Mouse (Mus musculus): ENCODE measurements around the gene BC030867. TPM values are rescaled to one million over a fixed set of nuclear protein-coding genes. Genes with fewer than 3 reads are reported as not detected.

The BC030867 gene
- polyA plus RNA-seq, 1 experiment from 2014 or later = 6.3 TPM

DNA sequence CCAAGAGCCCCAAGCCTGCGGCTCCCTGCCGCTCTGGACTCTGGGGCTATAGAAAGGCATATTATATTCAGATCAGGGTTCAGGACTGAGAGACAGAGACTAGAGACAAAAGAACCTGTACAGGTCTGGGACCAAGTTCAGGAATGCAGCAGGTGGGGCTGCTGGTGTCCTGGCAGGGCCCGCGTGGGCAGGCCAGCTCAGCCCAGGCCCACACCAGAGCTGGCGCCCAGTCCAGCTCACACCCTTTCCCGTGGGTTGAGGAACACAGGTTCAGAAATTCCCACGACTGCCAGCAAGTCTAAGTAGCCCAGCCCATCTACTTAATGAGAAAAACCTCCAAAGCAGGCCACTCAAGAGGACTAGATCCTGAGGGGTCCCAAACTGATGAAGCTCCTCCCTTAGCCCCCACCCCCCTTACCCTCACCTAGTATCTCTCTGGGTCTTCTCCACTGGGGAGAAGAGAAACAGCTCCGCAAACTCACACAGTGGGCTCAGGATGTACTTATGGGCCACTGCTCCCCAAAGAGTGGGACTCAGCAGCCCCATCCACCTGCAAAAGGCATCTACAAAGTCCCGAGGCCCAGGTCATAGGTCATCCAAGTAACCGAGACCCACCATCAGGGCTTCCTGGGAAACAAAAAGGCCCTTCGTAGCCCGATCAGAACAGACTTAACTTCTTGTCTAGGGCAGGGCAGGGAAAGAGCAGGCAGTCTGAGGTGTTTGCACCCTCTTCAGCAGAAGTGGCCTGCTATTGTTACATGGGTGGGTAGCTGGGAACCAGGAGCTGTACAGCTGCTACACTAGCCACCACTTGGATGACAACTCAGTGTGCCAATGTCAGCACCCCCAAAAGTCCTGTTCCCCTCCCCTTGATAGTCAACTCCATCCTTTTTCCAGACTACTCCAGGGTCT is 22.4 kb upstream of the BC030867 start:
- Histone ChIP-seq H3K27ac (ENCODE audit: low read depth, low read length) (no peak overlapping the region; the same call in 1 of the 2 replicates), H3K4me3 (ENCODE audit: low read depth, low read length) (no peak overlapping the region), H3K27me3 (replicated peaks; ENCODE audit: control insufficient read depth, insufficient read depth, low read length) (no peaks in the 10 kb centered on the region), H3K9ac (ENCODE audit: low read length) (0 out of 2 replicates have a peak overlapping the region, but pooled peaks have one; percentile 87), H3K9me3 (replicated peaks; ENCODE audit: control insufficient read depth, low read length) (no peaks in the 10 kb centered on the region), H3K36me3 (ENCODE audit: control insufficient read depth, insufficient read depth, low read length) (peaks cover 29% of the 10 kb centered on the region), H3K4me1 (ENCODE audit: control insufficient read depth, insufficient read depth, low read length) (peaks cover 40% of the 10 kb centered on the region), H3K4me2 (ENCODE audit: low read length) (peak overlapping the region; percentile 82)
- WGBS = 63% methylated on average over 12 of the region's 12 CpGs
- DNase-seq (ENCODE audit: low spot score) (no peak), ATAC-seq (no peak)

DNA sequence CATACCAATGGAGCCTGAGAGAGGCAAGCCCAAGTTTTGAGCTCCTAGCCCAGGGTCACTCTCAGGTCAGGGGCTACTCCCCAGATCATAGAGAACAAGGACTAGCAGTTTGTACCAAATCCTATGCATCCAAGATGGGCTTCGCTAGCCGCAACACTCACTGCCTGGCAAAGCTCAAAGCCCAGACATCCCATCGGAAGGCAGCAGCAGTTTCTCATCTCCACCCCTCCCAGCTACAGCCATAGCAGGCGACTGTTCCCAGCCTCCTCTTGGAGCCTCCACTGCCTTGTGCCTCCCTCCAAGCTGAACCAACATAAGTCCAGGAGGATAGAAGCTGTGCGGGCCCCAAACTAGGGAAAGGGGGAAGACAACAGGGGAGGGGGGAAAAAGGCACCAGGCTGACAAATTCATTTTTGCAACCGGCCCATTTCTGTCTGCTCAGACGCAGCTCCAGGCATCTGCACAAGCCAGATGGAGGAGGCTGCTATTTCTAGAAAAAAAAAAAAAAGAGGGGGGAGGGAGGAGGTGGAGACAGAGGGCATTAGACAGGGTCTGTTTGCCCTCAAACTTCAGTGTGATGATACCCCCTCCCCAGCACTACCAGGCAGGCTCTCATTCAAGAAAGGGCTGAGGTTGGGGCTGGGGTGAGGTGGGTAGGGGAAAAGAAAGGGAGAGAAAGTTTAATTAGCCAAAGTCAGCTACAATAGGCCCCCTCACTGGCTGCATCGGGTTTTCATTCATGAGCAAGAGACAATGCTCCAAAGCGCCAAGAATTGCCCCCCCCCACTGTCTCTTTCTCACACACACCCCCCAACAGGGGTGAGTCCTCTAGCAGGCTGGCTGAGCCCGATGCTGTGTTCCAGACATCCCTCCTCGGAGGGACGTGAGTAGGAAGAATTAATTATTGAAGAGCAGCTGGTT is 21.2 kb upstream of the BC030867 start:
- H3K4me1 ChIP-seq (ENCODE audit: control insufficient read depth, insufficient read depth, low read length) = peaks cover 40% of the 10 kb centered on the region

DNA sequence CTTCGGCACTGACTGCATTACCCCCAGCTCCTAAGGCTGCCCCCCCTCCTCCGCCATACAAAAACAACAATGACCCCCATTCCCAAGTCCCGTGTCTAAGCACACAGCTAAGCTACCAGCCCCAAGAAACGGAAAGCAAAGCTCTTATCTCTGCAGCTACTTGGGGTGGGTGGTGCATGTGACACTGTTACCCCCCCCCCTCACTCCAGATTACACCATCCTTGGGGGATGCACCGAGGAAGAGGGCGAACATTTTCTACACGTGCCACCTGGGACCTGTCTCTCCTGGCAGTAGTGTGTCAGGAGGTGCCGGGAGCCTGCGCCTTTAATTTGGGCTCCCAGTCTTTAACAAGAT is 20.5 kb upstream of the BC030867 start:
- 7% methylated on average over 9 of the region's 9 CpGs for WGBS
- no peak for DNase-seq (ENCODE audit: low spot score)
- peaks cover 40% of the 10 kb centered on the region for H3K4me1 ChIP-seq (ENCODE audit: control insufficient read depth, insufficient read depth, low read length)
- peak overlapping the region; percentile 87 for H3K4me3 ChIP-seq (ENCODE audit: low read depth, low read length)
- no peaks in the 10 kb centered on the region for H3K27me3 ChIP-seq (replicated peaks; ENCODE audit: control insufficient read depth, insufficient read depth, low read length)
- no peaks in the 10 kb centered on the region for H3K9me3 ChIP-seq (replicated peaks; ENCODE audit: control insufficient read depth, low read length)
- no peak; the same call in 1 of the 2 replicates for ATAC-seq
- H3K9ac ChIP-seq (ENCODE audit: low read length) = peak overlapping the region; percentile 87
- peak overlapping the region; percentile 96 for H3K27ac ChIP-seq (ENCODE audit: low read depth, low read length)
- peaks cover 12% of the 10 kb centered on the region for H3K36me3 ChIP-seq (ENCODE audit: control insufficient read depth, insufficient read depth, low read length)
- H3K4me2 ChIP-seq (ENCODE audit: low read length) = peak overlapping the region; percentile 82

More for the DNA sequence above, 21.2 kb upstream of the BC030867 start:
- H3K4me3 ChIP-seq (ENCODE audit: low read depth, low read length) = peak overlapping the region; percentile 87
- H3K9ac ChIP-seq (ENCODE audit: low read length) = peak overlapping the region; percentile 87
- 5% methylated on average over 12 of the region's 12 CpGs for WGBS
- ATAC-seq (peak; percentile 54), DNase-seq (ENCODE audit: low spot score) (peak; percentile 84)
- peak overlapping the region; percentile 82 for H3K4me2 ChIP-seq (ENCODE audit: low read length)
- H3K27ac ChIP-seq (ENCODE audit: low read depth, low read length) = peak overlapping the region; percentile 96
- H3K27me3 ChIP-seq (replicated peaks; ENCODE audit: control insufficient read depth, insufficient read depth, low read length) = no peaks in the 10 kb centered on the region
- no peaks in the 10 kb centered on the region for H3K9me3 ChIP-seq (replicated peaks; ENCODE audit: control insufficient read depth, low read length)
- peaks cover 17% of the 10 kb centered on the region for H3K36me3 ChIP-seq (ENCODE audit: control insufficient read depth, insufficient read depth, low read length)

DNA sequence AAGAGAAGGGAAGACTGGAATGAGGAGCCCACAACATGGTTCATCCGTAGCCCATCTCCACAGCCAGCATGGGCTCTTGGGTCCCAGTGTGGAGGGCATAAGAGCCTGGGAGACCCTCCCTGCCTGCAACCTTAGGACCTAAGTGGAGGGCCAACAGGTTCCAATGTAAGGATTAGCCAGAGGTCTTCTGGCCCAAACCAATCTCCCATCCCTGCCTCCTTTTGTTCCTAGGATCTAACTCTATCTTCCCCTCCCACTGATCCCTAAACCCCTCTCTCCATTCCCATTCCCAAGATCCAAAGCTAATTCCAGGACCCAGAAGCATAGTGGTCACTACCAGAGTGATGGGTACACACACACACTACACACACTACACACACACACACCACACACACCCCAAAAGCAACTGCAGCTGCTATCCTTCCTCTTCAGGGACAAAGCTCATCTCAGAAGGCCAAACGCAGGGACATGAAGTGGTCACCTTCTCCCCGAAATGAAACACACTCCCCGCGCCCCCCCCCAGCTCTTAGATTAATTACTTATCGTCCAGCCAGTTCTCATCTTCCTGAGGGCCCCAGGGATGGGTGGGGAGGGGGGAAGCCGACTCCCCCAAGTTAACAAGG is 19.9 kb upstream of the BC030867 start:
- Histone ChIP-seq H3K4me3 (ENCODE audit: low read depth, low read length) (peak overlapping the region; percentile 87), H3K27me3 (replicated peaks; ENCODE audit: control insufficient read depth, insufficient read depth, low read length) (no peaks in the 10 kb centered on the region), H3K9me3 (replicated peaks; ENCODE audit: control insufficient read depth, low read length) (no peaks in the 10 kb centered on the region), H3K36me3 (ENCODE audit: control insufficient read depth, insufficient read depth, low read length) (peaks cover 8% of the 10 kb centered on the region; the same call in 1 of the 2 replicates), H3K4me2 (ENCODE audit: low read length) (peak overlapping the region; percentile 82), H3K4me1 (ENCODE audit: control insufficient read depth, insufficient read depth, low read length) (peaks cover 40% of the 10 kb centered on the region), H3K9ac (ENCODE audit: low read length) (peak overlapping the region; percentile 87), H3K27ac (ENCODE audit: low read depth, low read length) (peak overlapping the region; percentile 96)
- DNase-seq (ENCODE audit: low spot score) (no peak), ATAC-seq (no peak)
- WGBS = 11% methylated on average over 7 of the region's 7 CpGs

DNA sequence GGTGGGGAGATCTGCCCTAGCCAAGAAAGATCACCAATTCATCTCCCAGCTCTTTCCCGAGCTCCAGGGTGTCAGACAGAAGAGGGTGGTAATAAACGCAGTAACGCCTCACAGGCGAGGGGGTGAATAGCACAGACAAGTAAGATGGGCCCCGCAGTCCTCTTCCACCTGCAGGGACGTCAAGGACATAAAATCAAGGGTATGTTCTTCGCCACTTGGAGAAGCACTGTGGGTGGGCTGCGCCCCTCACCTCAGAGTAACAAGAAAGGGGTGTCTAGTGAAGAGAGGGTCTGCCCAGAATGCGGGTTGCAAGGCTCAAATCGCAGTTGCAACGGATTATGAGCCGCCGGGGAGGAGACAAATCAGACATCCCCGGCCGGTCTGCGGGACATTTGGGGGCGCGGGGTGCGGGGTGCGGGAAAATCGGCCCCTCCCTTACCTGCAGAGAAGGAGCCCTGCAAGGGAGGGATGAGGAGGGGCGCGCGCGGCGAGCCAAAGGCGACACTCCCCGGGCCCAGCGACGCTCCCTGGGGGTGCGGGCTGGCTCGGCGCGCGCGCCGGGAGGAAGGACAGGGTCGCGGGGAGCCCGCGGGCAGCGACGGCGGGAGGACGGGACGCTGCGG is 19.2 kb upstream of the BC030867 start:
- under 1% methylated on average over 27 of the region's 47 CpGs for WGBS
- peak; percentile 38 for ATAC-seq

DNA sequence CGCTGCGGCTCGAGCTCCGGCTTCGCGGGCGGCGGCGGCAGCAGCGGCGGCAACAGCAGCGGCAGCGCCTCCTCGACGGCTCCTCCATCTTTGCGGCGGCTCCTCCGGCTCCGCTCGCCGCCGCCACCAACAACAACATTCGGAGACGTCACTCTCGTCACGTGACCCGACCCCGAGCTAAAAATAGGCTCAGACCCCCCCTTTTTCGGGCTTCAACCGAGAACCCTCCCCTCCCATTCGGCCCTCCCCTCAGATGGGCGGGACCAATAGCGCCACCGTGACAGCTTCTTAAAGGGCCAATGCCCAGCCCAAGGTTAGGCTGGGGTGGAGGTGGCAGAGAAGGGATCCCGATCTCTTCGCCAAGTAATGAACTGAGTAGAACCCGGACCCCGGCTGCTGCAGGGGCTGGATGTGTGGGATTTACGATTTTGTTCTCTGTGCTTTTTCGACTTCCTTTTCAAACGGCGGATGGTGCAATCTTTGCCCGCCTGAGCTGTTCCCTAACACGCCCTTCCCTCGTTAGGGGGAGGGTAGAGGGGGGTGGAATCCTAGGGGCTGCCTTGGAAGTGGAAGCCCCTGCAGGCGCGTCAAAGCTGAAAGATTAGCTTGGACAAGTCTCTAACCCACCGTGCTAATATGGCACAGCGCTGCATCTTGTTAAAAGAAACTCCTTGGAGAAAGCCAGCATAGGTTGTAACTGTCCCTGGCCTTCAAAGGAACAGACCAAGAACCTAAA is 18.5 kb upstream of the BC030867 start, which contains the start of gene Hdac5:
Hdac5 (minus strand) TSS at position 161 of the 736 bp plus-strand sequence.
- peak within 1 kb of the TSS; percentile 87 for H3K4me3 ChIP-seq (ENCODE audit: low read depth, low read length)
- ATAC-seq (peak; percentile 87), DNase-seq (ENCODE audit: low spot score) (peak; percentile 99)
- WGBS = under 1% methylated on average over 41 of the region's 49 CpGs
- no peaks in the 10 kb centered on the region for H3K9me3 ChIP-seq (replicated peaks; ENCODE audit: control insufficient read depth, low read length)
- H3K27me3 ChIP-seq (replicated peaks; ENCODE audit: control insufficient read depth, insufficient read depth, low read length) = no peaks in the 10 kb centered on the region
- peak within 1 kb of the TSS; percentile 87 for H3K9ac ChIP-seq (ENCODE audit: low read length)
- peaks cover 33% of the 10 kb centered on the region for H3K4me1 ChIP-seq (ENCODE audit: control insufficient read depth, insufficient read depth, low read length)
- H3K36me3 ChIP-seq (ENCODE audit: control insufficient read depth, insufficient read depth, low read length) = no peaks in the 10 kb centered on the region
- peak within 1 kb of the TSS; percentile 82 for H3K4me2 ChIP-seq (ENCODE audit: low read length)
- peak within 1 kb of the TSS; percentile 96 for H3K27ac ChIP-seq (ENCODE audit: low read depth, low read length)

More for the DNA sequence above, 19.2 kb upstream of the BC030867 start:
- Histone ChIP-seq H3K27me3 (replicated peaks; ENCODE audit: control insufficient read depth, insufficient read depth, low read length) (no peaks in the 10 kb centered on the region), H3K4me1 (ENCODE audit: control insufficient read depth, insufficient read depth, low read length) (peaks cover 40% of the 10 kb centered on the region), H3K36me3 (ENCODE audit: control insufficient read depth, insufficient read depth, low read length) (peaks cover 3% of the 10 kb centered on the region; the same call in 1 of the 2 replicates), H3K9ac (ENCODE audit: low read length) (peak overlapping the region; percentile 87), H3K27ac (ENCODE audit: low read depth, low read length) (peak overlapping the region; percentile 96), H3K4me2 (ENCODE audit: low read length) (peak overlapping the region; percentile 82), H3K4me3 (ENCODE audit: low read depth, low read length) (peak overlapping the region; percentile 87), H3K9me3 (replicated peaks; ENCODE audit: control insufficient read depth, low read length) (no peaks in the 10 kb centered on the region)
- peak; percentile 61 for DNase-seq (ENCODE audit: low spot score)

DNA sequence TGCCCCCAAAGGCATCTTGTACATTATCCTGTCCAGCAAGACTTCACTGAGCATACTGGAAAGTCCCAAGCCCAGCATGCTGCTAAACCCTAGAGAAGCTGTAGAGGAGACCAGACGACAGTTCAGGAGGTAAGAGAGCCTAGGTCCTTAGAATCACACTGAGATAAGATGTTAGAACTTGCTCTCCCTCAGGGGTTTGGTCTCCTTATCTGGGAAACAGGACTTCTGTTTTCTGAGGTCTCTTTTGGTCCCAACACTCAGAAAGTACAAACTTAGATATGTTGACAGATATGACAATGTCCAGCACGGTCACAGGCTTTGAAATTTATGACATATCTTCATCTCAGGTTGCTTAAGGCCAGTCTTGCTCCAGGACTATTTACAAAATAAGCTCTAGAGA is 12.7 kb upstream of the BC030867 start:
- Histone ChIP-seq H3K9ac (ENCODE audit: low read length) (no peak overlapping the region), H3K9me3 (replicated peaks; ENCODE audit: control insufficient read depth, low read length) (no peaks in the 10 kb centered on the region), H3K27ac (ENCODE audit: low read depth, low read length) (no peak overlapping the region), H3K27me3 (replicated peaks; ENCODE audit: control insufficient read depth, insufficient read depth, low read length) (no peaks in the 10 kb centered on the region), H3K4me2 (ENCODE audit: low read length) (no peak overlapping the region), H3K4me1 (ENCODE audit: control insufficient read depth, insufficient read depth, low read length) (no peaks in the 10 kb centered on the region), H3K36me3 (ENCODE audit: control insufficient read depth, insufficient read depth, low read length) (no peaks in the 10 kb centered on the region), H3K4me3 (ENCODE audit: low read depth, low read length) (no peak overlapping the region)
- ATAC-seq (no peak), DNase-seq (ENCODE audit: low spot score) (no peak)
- 75% methylated on average over 2 of the region's 2 CpGs for WGBS

All from forebrain, embryonic 14.5 days (tissue).